Mouse (Mus musculus) mouse embryonic stem cell (cell line): Measurements from ENCODE around the gene Mpp6.

ENCODE experiments used
- in situ Hi-C, 2 experiments: fragments of 300-500 bp; cut with MboI; formaldehyde crosslinking; loops; 1 replicate in 1 of 2; 3 replicates in 1 of 2; pipeline ENCODE4 v1.14.3; 2019 to 2020; ENCODE audit warnings: low sequenced_read_pairs in 2 of 2, low pct_unique_long_range_greater_than_20kb in 1 of 2, mixed read lengths in 1 of 2; ENCODE audit not compliant: unreplicated experiment in 1 of 2

The Mpp6 gene

DNA sequence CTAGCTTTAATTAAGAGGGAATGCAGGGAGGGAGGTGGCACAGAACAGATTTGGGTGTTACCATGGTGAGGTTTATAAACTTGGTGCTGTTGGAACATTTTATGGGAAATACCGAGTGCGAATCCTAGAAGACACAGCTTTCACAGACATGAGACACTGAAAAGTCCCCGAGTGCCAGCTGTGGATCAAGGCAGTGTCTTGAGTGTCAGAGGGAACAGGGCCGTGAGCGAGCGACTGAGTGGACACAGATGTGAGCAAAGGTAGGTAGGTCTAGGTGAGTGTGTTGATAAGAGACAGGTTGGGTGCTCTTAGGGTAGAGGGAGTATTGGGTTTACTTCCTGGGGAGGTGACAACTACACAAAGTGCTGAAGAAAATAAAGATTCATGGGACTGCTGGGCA lies 17.5 kb downstream of the Mpp6 start:
- in situ Hi-C loops: no loop called here

- in situ Hi-C loops: no loop called here
Measured at GRCm38 (mm10) chr6:50137651-50138050, 27.6 kb downstream of the Mpp6 start.

DNA sequence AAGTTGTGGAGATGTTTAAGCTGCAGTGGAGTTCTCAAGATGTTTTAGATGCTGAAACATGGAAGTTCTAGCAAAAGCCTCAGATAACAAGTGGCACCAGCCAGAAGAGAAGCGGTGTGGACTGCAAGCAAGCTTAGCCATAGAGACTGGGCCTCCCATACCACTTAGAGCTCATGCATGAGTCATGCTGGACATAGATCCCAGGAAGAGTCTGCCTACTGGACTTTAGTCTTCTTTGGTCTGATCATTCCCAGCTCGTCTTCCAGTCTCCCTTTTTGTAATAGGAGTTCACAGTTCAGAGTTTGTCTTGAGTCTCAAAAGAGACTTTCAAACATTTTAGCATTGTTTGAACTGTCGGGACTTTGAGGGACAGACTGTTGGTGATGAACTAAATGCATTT lies 29.5 kb downstream of the Mpp6 start:
- in situ Hi-C loops: no loop called here

DNA sequence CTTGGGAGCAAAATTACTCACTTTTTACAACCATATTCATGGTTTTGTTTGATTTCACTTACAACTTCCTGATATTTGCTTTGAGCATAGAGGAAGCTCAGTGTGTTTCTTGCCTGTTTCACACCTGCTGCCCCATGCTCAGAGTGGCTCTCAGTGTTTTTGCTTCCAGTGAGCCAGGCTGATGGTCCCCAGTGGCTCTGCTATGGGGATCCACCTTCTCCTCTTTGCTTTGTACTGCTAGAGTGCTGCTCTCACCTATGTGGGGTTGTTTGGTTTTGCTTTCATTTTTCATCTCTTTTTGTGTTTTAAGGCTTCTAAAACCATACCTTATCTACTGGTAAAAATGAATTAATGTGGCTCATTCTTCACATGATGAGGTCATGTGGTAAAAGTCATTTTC lies 36.1 kb downstream of the Mpp6 start:
- in situ Hi-C loops: no loop called here

DNA sequence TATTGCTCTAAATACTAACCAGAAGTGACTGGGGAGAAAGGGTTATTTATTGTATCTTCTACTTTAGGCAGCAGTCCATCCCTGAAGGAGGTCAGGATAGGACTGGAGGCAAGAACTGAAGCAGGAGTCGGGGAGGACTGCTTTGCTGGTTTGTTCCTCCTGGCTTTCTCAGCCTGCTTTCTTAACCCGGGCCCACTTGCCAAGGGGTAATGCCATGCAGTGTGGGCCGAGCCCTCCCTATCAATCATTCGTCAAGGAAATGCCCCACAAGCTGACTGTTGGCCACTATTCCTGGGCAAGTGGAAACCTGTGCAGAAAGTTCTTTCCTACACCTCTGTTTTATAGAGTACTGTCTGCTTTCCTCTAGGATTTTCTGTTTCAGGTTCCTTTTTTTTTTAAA lies 39.3 kb downstream of the Mpp6 start:
- in situ Hi-C loops: no loop called here

DNA sequence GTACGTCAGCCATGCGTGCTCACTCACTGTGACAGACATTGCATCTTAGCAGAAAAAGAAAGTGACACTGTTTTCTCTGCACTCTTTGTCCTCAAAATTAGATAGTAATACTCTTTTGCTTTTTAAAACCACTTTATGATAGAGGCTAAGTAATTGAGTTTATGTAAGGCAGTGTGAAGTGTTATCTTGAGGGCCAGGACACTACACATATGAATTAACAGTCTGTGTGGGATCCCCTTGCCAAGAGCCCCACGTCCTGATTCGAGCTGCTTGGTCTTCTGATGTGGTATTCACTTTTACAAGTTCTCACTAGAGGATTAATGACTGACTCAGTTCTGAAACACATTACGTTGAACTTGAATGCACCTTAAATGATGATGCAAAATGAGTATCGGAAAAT lies 49.8 kb downstream of the Mpp6 start:
- in situ Hi-C loops: loop anchor here in 1 of 2 experiments (10.0 kb wide), 1 partner anchor 45 kb away; the partner anchor contains the start of gene Mpp6

- in situ Hi-C loops: loop anchor here in 1 of 2 experiments (10.0 kb wide), 1 partner anchor 48 kb away; the partner anchor contains the start of gene Mpp6
Measured at GRCm38 (mm10) chr6:50163013-50163412, 53.0 kb downstream of the Mpp6 start.

DNA sequence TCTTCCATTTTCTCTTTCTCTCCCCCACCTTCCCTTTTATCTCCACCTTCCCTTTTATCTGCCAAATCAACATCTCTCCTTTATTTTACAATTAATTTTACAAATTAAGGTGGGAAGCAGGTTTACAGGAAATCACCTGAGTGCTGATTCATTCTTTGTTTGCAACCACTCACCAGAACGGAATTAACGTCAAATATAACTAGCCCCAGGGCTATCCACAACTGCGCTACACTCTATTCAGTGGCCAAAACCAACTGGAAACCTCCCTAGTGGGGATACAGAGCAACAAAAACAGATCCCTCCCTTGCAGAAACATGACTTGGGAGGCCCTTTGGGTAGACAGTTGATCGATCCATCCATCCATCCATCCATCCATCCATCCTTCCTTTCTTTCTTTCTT lies 58.8 kb downstream of the Mpp6 start:
- in situ Hi-C loops: loop anchor here in 1 of 2 experiments (10.0 kb wide), 1 partner anchor 54 kb away; the partner anchor contains the start of gene Mpp6

DNA sequence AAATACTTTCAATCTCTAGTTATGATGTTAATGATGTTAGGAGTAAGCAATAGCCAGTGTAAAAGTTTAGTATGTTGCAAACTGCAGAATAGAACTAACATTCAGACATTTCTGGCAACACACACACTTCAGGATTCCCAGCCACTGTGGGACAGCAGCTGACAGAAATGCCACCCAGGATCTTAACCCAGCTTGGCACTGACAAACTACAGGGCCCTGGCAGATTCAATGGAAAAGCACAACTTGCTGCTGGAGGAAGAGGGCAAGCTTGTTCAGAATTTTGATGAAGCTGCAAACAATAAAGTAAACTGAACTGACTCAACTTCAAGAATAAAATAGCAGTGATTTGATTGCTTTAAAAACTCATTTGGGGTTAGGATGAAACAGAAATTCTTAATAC lies 59.7 kb downstream of the Mpp6 start:
- in situ Hi-C loops: loop anchor here in 1 of 2 experiments (10.0 kb wide), 1 partner anchor 55 kb away; the partner anchor contains the start of gene Mpp6

- in situ Hi-C loops: no loop called here
Measured at GRCm38 (mm10) chr6:50175736-50176135, 65.7 kb downstream of the Mpp6 start.

GRCm38 (mm10) chr6:50180189-50180588 lies 70.1 kb downstream of the Mpp6 start:
- in situ Hi-C loops: no loop called here

GRCm38 (mm10) chr6:50187955-50188354 lies 77.9 kb downstream of the Mpp6 start:
- in situ Hi-C loops: no loop called here

DNA sequence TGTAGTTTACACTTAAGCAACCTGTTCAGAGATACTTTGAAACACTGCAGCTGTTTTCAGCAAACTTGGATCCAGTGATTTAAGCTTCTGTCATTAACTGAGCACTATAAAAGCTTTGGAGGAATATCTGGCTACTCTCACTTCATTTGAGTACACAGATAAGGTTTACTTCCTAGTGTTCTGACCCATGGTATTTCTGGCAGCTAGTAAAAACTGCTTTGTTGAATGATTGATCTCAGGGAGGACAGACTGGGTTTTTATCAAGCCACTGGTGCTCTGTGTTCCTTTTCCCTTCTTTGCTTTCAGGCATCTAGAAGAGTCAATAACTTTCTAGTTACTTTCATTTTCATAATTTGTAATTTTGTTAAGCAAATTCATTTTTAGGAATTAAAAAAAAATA lies 79.3 kb downstream of the Mpp6 start:
- in situ Hi-C loops: no loop called here

DNA sequence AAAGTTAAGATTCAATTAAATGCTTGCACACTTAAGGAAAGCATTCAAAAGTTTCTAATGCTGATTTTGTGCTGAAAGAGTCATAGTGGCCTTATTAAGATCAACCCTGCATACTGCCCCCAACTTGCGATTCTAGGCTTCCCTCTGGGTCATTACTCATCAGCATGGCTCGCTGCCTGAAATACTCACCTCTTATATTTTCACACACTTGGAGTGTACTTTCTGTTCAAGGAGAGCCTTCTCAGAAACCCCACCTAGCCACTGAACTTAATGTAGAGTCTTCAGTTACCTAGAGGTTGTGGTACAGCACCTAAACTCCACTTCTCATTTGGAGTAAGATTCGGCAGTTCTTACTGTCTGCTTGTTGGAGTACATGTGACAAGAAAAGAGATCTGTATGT lies 81.6 kb downstream of the Mpp6 start:
- in situ Hi-C loops: no loop called here

- in situ Hi-C loops: no loop called here
Measured at GRCm38 (mm10) chr6:50192169-50192568, 82.1 kb downstream of the Mpp6 start.

- in situ Hi-C loops: no loop called here
Measured at GRCm38 (mm10) chr6:50192822-50193221, 82.8 kb downstream of the Mpp6 start.

DNA sequence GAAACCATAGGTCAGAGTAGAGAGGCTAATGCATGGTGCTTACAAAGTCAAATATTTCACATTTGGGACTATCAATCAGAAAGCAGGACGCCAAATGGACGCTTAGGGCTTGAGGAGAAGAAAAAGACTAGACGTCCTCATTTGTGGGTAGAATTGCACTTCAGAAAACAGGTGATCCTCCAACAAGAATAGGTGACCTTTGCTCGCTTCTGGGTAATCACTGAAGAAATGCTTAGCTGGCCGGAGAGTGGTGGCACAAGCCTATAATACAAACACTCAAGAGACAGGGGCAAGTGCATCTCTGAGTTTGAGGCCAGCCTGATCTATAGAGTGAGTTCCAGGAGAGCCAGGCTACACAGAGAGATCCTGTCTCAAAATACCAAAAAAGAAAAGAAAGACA lies 83.8 kb downstream of the Mpp6 start:
- in situ Hi-C loops: no loop called here

- in situ Hi-C loops: no loop called here
Measured at GRCm38 (mm10) chr6:50204356-50204755, 94.3 kb downstream of the Mpp6 start.

- in situ Hi-C loops: no loop called here
Measured at GRCm38 (mm10) chr6:50205093-50205492, 95.1 kb downstream of the Mpp6 start.

GRCm38 (mm10) chr6:50214711-50215372 lies 104.8 kb downstream of the Mpp6 start:
- in situ Hi-C loops: no loop called here
